Mouse (Mus musculus): ENCODE measurements at regions not wholly inside any gene's neighbourhood (a gene's known extent, or its start where the extent isn't known, plus 50 kb on each side); places are given as distances from the start of the nearest gene placed in this dataset.

DNA sequence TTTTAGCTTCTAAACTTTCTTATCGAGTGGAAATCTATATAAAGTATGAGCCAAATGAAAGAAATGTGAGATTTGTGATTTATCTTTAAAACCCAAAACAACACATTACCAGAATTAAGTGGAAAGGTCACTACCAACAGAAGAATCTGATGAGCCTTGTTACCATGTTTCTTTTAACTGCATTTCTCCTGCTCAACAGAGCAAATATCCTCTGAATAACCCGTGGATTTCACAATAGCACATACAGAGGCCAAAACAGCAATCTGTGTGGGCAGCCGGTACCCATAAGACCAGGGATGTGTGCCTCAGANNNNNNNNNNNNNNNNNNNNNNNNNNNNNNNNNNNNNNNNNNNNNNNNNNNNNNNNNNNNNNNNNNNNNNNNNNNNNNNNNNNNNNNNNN is 85.3 kb downstream of the 4930444P10Rik start:
- Histone ChIP-seq H3K4me1 (ENCODE audit: control insufficient read depth, insufficient read depth, low read length) (no peaks in the 10 kb centered on the region), H3K9ac (ENCODE audit: low read depth, low read length) (no peak overlapping the region), H3K27me3 (ENCODE audit: control insufficient read depth, insufficient read depth, low read length) (no peaks in the 10 kb centered on the region), H3K79me2 (replicated peaks; ENCODE audit: control insufficient read depth, insufficient read depth, low read length) (no peaks in the 10 kb centered on the region), H3K36me3 (ENCODE audit: control insufficient read depth, insufficient read depth, low read length) (no peaks in the 10 kb centered on the region), H3K4me3 (no peak overlapping the region), H3K27ac (no peak overlapping the region)
- WGBS: 75% methylated on average over 3 of the region's 3 CpGs
- no peak for DNase-seq
- TF ChIP-seq POLR2A (IDR thresholded peaks at IDR 0.05; ENCODE audit: insufficient read depth, low read depth, low read length) (no peak), CTCF (IDR thresholded peaks at IDR 0.05) (no peak)
- intact Hi-C loops (cut with DNase I): no loop called here

DNA sequence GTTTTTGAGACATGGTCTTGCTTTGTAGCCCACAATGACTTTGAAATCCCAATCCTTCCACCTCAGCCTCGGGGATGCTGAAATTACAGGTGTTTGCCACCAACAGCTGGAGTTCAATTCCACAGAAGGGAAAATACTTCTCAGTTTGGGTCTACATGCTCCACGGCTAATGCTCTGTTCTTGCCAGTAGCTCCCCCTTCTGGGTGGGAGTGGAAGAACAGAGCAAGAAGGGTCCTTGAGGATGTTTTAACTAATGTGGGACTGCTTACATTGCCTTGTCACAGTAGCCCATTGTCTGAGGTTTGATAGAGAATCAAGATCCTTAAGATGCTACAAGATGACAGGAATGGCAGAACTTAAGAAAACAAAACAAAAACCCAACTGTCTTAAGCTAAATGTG is 86.2 kb downstream of the 4930444P10Rik start:
- TF ChIP-seq EP300 (IDR thresholded peaks at IDR 0.05; ENCODE audit: insufficient read depth, low read depth, low read length) (no peak), CTCF (IDR thresholded peaks at IDR 0.05) (no peak), POLR2A (IDR thresholded peaks at IDR 0.05; ENCODE audit: insufficient read depth, low read depth, low read length) (no peak)
- no peaks in the 10 kb centered on the region for H3K79me2 ChIP-seq (replicated peaks; ENCODE audit: control insufficient read depth, insufficient read depth, low read length)
- no peaks in the 10 kb centered on the region for H3K27me3 ChIP-seq (ENCODE audit: control insufficient read depth, insufficient read depth, low read length)
- no peak overlapping the region for H3K9ac ChIP-seq (ENCODE audit: low read depth, low read length)
- H3K4me3 ChIP-seq: no peak overlapping the region
- intact Hi-C loops (cut with DNase I): no loop called here
- H3K4me1 ChIP-seq (ENCODE audit: control insufficient read depth, insufficient read depth, low read length): no peaks in the 10 kb centered on the region
- WGBS: 63% methylated on average over 2 of the region's 2 CpGs
- DNase-seq: no peak
- H3K27ac ChIP-seq: no peak overlapping the region
- H3K36me3 ChIP-seq (ENCODE audit: control insufficient read depth, insufficient read depth, low read length): no peaks in the 10 kb centered on the region

DNA sequence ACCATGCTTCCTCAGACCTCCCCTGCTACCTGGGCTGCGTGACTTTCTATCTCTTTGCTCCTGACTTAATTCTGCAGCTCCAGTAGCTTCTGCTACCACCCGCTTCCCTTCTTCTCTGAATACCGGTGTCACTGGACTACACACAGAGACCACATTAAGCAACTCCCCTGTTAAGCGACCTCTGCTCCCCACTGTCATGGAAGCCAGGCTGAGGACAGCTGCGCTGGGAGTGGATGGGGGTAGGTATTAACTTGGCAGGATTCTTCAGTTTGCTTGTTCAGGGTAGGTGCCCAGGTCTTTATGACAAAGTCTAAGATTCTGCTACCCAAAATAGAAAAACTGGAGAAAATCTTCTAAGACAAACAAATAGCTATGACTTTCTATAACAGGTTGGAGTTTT is 96.0 kb downstream of the 4930444P10Rik start:
- no peak overlapping the region for H3K9ac ChIP-seq (ENCODE audit: low read depth, low read length)
- TF ChIP-seq POLR2A (IDR thresholded peaks at IDR 0.05; ENCODE audit: insufficient read depth, low read depth, low read length) (no peak), CTCF (IDR thresholded peaks at IDR 0.05) (no peak), EP300 (IDR thresholded peaks at IDR 0.05; ENCODE audit: insufficient read depth, low read depth, low read length) (no peak)
- no peaks in the 10 kb centered on the region for H3K36me3 ChIP-seq (ENCODE audit: control insufficient read depth, insufficient read depth, low read length)
- H3K4me1 ChIP-seq (ENCODE audit: control insufficient read depth, insufficient read depth, low read length): no peaks in the 10 kb centered on the region
- intact Hi-C loops (cut with DNase I): no loop called here
- DNase-seq: no peak
- H3K79me2 ChIP-seq (replicated peaks; ENCODE audit: control insufficient read depth, insufficient read depth, low read length): no peaks in the 10 kb centered on the region
- H3K27ac ChIP-seq: no peak overlapping the region
- H3K4me3 ChIP-seq: no peak overlapping the region
- 81% methylated on average over 5 of the region's 5 CpGs for WGBS
- H3K27me3 ChIP-seq (ENCODE audit: control insufficient read depth, insufficient read depth, low read length): no peaks in the 10 kb centered on the region

DNA sequence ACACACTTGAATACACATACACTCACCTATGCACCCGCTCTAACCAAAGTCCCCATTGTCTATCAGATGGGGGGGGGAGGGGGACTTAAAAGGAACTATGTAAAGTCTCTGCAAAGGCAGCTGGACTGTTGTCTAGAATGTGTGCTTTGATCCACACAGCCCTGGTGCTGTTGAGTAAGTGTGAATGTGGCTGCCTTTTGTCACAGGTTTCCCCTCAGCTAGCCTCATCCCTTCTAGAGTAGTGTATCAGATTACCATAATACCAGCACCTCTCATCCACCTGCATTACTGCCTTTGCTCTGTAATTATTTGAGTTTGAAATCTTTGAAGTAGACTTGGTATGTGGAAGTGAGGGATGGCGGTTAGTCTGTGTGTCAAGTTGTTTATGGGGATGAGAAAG is 96.8 kb downstream of the 4930444P10Rik start:
- no peak overlapping the region for H3K9ac ChIP-seq (ENCODE audit: low read depth, low read length)
- no peaks in the 10 kb centered on the region for H3K36me3 ChIP-seq (ENCODE audit: control insufficient read depth, insufficient read depth, low read length)
- no peak overlapping the region for H3K27ac ChIP-seq
- WGBS: 64% methylated on average over 2 of the region's 2 CpGs
- no peaks in the 10 kb centered on the region for H3K79me2 ChIP-seq (replicated peaks; ENCODE audit: control insufficient read depth, insufficient read depth, low read length)
- intact Hi-C loops (cut with DNase I): no loop called here
- DNase-seq: no peak
- H3K27me3 ChIP-seq (ENCODE audit: control insufficient read depth, insufficient read depth, low read length): no peaks in the 10 kb centered on the region
- TF ChIP-seq POLR2A (IDR thresholded peaks at IDR 0.05; ENCODE audit: insufficient read depth, low read depth, low read length) (no peak), CTCF (IDR thresholded peaks at IDR 0.05) (no peak), EP300 (IDR thresholded peaks at IDR 0.05; ENCODE audit: insufficient read depth, low read depth, low read length) (no peak)
- H3K4me3 ChIP-seq: no peak overlapping the region
- no peaks in the 10 kb centered on the region for H3K4me1 ChIP-seq (ENCODE audit: control insufficient read depth, insufficient read depth, low read length)

DNA sequence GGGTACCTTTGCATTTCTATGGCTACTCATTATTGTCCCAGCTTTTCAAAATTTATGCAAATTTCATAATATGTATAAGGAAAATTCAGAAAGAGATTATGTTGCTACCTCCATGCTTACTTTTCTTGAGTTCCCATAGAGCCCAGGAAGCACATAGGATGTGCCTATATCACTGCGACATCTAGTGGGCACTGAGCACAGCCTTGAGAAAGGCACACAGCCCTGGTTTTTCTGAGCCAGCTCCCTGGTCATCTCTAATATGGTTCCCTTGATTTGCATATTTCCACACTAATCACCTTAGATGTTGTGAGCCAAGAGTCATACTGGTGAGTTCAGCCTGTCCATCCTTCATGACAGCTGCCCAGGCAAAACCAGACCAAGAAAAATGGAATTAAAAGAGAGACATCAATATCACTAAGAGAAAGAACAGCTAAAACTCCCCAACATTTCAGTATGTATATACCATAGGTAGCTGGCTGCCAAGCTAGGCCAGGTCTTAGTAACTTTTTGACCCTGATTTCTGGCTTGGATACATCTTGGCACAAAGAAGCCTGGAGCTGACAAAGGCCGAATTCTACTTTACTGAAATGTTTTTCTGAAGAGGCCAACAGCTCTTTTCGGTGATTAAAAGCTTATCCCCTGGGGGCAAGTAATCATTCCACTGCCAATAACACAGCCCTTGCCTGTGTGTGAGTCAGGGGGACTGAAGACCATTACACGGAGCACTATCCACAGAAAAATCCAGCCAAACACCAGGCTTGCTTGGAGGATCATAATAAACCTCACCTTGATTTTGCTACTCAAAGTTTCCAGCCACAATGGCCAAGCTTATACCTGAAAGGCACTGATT is 99.3 kb downstream of the 4930444P10Rik start:
- Histone ChIP-seq H3K4me1 (ENCODE audit: control insufficient read depth, insufficient read depth, low read length) (no peaks in the 10 kb centered on the region), H3K36me3 (ENCODE audit: control insufficient read depth, insufficient read depth, low read length) (no peaks in the 10 kb centered on the region), H3K9ac (ENCODE audit: low read depth, low read length) (no peak overlapping the region), H3K27me3 (ENCODE audit: control insufficient read depth, insufficient read depth, low read length) (no peaks in the 10 kb centered on the region), H3K4me3 (no peak overlapping the region), H3K27ac (no peak overlapping the region), H3K79me2 (replicated peaks; ENCODE audit: control insufficient read depth, insufficient read depth, low read length) (no peaks in the 10 kb centered on the region)
- intact Hi-C loops (cut with DNase I): no loop called here
- WGBS: 54% methylated on average over 4 of the region's 4 CpGs
- DNase-seq: no peak
- TF ChIP-seq CTCF (IDR thresholded peaks at IDR 0.05) (peak; percentile 46), POLR2A (IDR thresholded peaks at IDR 0.05; ENCODE audit: insufficient read depth, low read depth, low read length) (no peak), EP300 (IDR thresholded peaks at IDR 0.05; ENCODE audit: insufficient read depth, low read depth, low read length) (no peak)

DNA sequence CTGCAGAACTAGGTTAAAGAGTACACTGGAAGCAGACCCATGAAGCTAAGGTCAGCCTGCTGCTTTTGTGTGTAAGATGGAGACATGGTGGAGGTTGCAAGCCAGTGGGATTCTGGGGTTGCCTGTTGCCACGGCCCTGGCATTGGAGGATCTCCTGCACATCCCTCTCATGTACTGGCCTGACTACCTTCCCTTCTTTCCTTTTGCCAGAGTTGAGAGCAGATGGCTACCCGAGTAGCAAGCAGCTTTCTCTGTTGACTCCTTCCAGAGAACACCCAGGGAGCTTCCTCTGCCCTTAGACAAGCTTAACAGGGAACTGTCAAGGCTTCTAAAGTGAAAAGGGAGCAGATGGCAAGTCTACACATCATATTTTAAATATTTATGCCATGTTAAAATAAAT is 102.1 kb downstream of the 4930444P10Rik start:
- intact Hi-C loops (cut with DNase I): no loop called here
- H3K9ac ChIP-seq (ENCODE audit: low read depth, low read length): no peak overlapping the region
- H3K27me3 ChIP-seq (ENCODE audit: control insufficient read depth, insufficient read depth, low read length): no peaks in the 10 kb centered on the region
- no peak overlapping the region for H3K27ac ChIP-seq
- TF ChIP-seq CTCF (IDR thresholded peaks at IDR 0.05) (no peak), EP300 (IDR thresholded peaks at IDR 0.05; ENCODE audit: insufficient read depth, low read depth, low read length) (no peak), POLR2A (IDR thresholded peaks at IDR 0.05; ENCODE audit: insufficient read depth, low read depth, low read length) (no peak)
- H3K79me2 ChIP-seq (replicated peaks; ENCODE audit: control insufficient read depth, insufficient read depth, low read length): no peaks in the 10 kb centered on the region
- no peak for DNase-seq
- H3K4me1 ChIP-seq (ENCODE audit: control insufficient read depth, insufficient read depth, low read length): no peaks in the 10 kb centered on the region
- 47% methylated on average over 2 of the region's 2 CpGs for WGBS
- no peaks in the 10 kb centered on the region for H3K36me3 ChIP-seq (ENCODE audit: control insufficient read depth, insufficient read depth, low read length)
- H3K4me3 ChIP-seq: no peak overlapping the region

All from heart, adult 2 months (tissue).